Mouse (Mus musculus) liver, postnatal 0 days (tissue): ENCODE data around the gene Olfr709-ps1. TPM values are rescaled to one million over a fixed set of nuclear protein-coding genes. Genes with fewer than 3 reads are reported as not detected.
"Not testable (repeated sequence)": the region's sequence is repeated elsewhere in the genome, so short reads cannot be mapped to it uniquely, and the experiment has no call there.

Source experiments
- ATAC-seq: fragments of 200-750 bp; cut with Nextera tagmentation; 2 replicates; pipeline ENCODE4 v1.8.0; 2017; ENCODE audit warnings: mild to moderate bottlenecking, moderate library complexity
- DNase-seq: peaks from one replicate; pipeline ENCODE4 v3.0.0-alpha.2; 2016
- H3K27ac ChIP-seq: fragments of 300-500 bp; sonication (generic); 2 replicates; pipeline ENCODE4 v1.5.1; 2014; ENCODE audit warnings: antibody characterized with exemption, moderate library complexity, mild to moderate bottlenecking, low read depth
- H3K27me3 ChIP-seq: fragments of 300-500 bp; sonication (generic); 2 replicates; pipeline ENCODE4 v1.6.1; 2014; ENCODE audit warnings: low read length, control low read depth, mixed read lengths; ENCODE audit not compliant: insufficient read depth
- H3K36me3 ChIP-seq: fragments of 300-500 bp; sonication (generic); replicated peaks from 2 replicates; pipeline ENCODE4 v1.6.1; 2014; ENCODE audit warnings: mild to moderate bottlenecking, control low read depth, low read length, moderate library complexity, mixed read lengths; ENCODE audit not compliant: insufficient read depth
- H3K4me1 ChIP-seq: fragments of 300-500 bp; sonication (generic); 2 replicates; pipeline ENCODE4 v1.6.1; 2014; ENCODE audit warnings: antibody characterized with exemption, mild to moderate bottlenecking, control low read depth; ENCODE audit not compliant: insufficient read depth
- H3K4me2 ChIP-seq: fragments of 300-500 bp; sonication (generic); 2 replicates; pipeline ENCODE4 v1.6.1; 2014; ENCODE audit warnings: low read depth, mild to moderate bottlenecking, low read length, moderate library complexity, mixed read lengths
- H3K4me3 ChIP-seq: fragments of 300-500 bp; sonication (generic); 2 replicates; pipeline ENCODE4 v1.5.1; 2014; ENCODE audit warnings: low read depth, low read length
- H3K9ac ChIP-seq: fragments of 300-500 bp; sonication (generic); replicated peaks from 2 replicates; pipeline ENCODE4 v1.6.1; 2014; ENCODE audit warnings: mild to moderate bottlenecking, moderate library complexity
- H3K9me3 ChIP-seq: fragments of 300-500 bp; sonication (generic); 2 replicates; pipeline ENCODE4 v1.6.1; 2016; ENCODE audit warnings: mild to moderate bottlenecking, control low read depth, low read length, mixed read lengths
- CTCF ChIP-seq: sonication (generic); IDR thresholded peaks from 2 replicates; pipeline ENCODE4 v1.5.1; 2016; ENCODE audit warnings: antibody characterized with exemption, low read depth
- EP300 ChIP-seq: IDR thresholded peaks from 2 replicates; pipeline ENCODE4 v1.6.1; 2016; ENCODE audit warnings: antibody characterized with exemption, low read depth, mild to moderate bottlenecking
- WGBS: fragments of 180-500 bp; shearing (Covaris S2); extraction: QIAGEN DNeasy Blood & Tissue Kit; methylation state at CpG from one replicate; pipeline ENCODE4 v1.1.7; 2014; ENCODE audit not compliant: insufficient replicate concordance; 5-methylcytosine and 5-hydroxymethylcytosine counted together
- polyA plus RNA-seq: library from polyadenylated mRNA; unstranded; fragments of >200 nt; fragmentation: Nextera tagmentation; extraction: Ambion mirVana; gene quantifications from 2 replicates; pipeline ENCODE4 v1.2.1, GENCODE M21; 2015

Olfr709-ps1 gene
- polyA plus RNA-seq: not detected in 2 replicates

- Histone ChIP-seq H3K4me1 (no peaks in the 10 kb centered on the region), H3K9me3 (no peaks in the 10 kb centered on the region), H3K4me3 (no peak within 1 kb of the TSS), H3K27ac (no peak within 1 kb of the TSS), H3K9ac (no peak within 1 kb of the TSS), H3K36me3 (no peaks in the 10 kb centered on the region), H3K4me2 (no peak within 1 kb of the TSS), H3K27me3 (no peaks in the 10 kb centered on the region)
- TF ChIP-seq EP300: no peak
- no peak for TF ChIP-seq CTCF
- DNase-seq (no peak), ATAC-seq (no peak)
These were observed at the start of gene Olfr709-ps1 for GRCm38 (mm10) chr7:106932119-106932518. Olfr709-ps1 (minus strand) TSS chr7:106932219.

DNA sequence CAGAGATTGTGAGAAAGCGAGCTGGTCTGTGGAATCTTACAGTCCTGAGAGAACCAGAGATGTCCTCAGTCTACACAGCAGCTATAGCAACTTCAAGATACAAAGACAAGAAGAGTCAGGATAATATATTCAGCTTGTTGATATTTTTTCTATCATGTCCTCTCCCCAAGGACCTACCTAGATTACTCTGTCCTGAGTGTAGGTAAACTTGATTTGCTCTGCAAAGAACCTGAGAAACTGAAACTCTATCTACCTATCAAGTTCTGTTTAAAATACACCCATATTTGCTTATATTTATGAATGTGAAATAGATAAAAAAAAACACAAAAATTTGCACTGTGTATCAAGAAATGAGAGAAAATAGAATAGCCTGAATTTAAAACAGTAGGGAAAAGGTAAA is 43.3 kb upstream of the Olfr709-ps1 start, which contains the start of gene Olfr711:
Olfr711 (minus strand) TSS at position 101 of the 400 bp plus-strand sequence.
- no peak for TF ChIP-seq EP300
- no peak for TF ChIP-seq CTCF
- Histone ChIP-seq H3K36me3 (no peaks in the 10 kb centered on the region), H3K27ac (no peak within 1 kb of the TSS), H3K4me2 (no peak within 1 kb of the TSS), H3K27me3 (no peaks in the 10 kb centered on the region), H3K4me3 (no peak within 1 kb of the TSS), H3K9me3 (0 out of 2 replicates have a peak, but pooled peaks cover 2% of the 10 kb centered on the region), H3K4me1 (no peaks in the 10 kb centered on the region), H3K9ac (no peak within 1 kb of the TSS)
- 55% methylated on average over 1 of the region's 1 CpGs for WGBS
- ATAC-seq: no peak
- DNase-seq: no peak

DNA sequence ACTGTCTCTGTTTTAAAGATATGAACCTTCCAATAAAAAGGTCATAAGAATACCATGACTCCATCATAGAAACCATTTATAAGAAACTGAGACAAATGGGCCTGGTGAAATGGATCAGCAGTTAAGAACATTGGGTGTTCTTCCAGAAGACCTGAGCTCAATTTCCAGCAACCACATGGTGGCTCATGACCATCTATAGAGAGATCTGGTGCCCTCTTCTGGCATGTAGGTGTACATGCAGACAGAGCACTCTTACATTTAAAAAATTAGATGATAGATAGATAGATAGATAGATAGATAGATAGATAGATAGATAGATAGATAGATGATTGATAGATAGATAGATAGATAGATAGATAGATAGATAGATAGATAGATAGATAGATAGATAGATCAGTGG is 35.5 kb upstream of the Olfr709-ps1 start:
- H3K27ac ChIP-seq, H3K27me3 ChIP-seq, H3K4me1 ChIP-seq, H3K9me3 ChIP-seq, ATAC-seq, H3K4me3 ChIP-seq, H3K4me2 ChIP-seq, DNase-seq, H3K36me3 ChIP-seq, H3K9ac ChIP-seq: not testable (repeated sequence)
- peak; percentile 48 for TF ChIP-seq CTCF

- no peak for TF ChIP-seq CTCF
- no peak for TF ChIP-seq EP300
- 72% methylated on average over 1 of the region's 1 CpGs for WGBS
- Histone ChIP-seq H3K9ac (no peak within 1 kb of the TSS), H3K4me3 (no peak within 1 kb of the TSS), H3K27ac (no peak within 1 kb of the TSS), H3K4me1 (no peaks in the 10 kb centered on the region), H3K4me2 (no peak within 1 kb of the TSS), H3K36me3 (no peaks in the 10 kb centered on the region), H3K9me3 (no peaks in the 10 kb centered on the region), H3K27me3 (no peaks in the 10 kb centered on the region)
- DNase-seq (no peak), ATAC-seq (no peak)
These were observed 31.8 kb upstream of the Olfr709-ps1 start, which contains the start of gene Olfr6 for GRCm38 (mm10) chr7:106963837-106964236. Olfr6 (minus strand) TSS chr7:106963937.

DNA sequence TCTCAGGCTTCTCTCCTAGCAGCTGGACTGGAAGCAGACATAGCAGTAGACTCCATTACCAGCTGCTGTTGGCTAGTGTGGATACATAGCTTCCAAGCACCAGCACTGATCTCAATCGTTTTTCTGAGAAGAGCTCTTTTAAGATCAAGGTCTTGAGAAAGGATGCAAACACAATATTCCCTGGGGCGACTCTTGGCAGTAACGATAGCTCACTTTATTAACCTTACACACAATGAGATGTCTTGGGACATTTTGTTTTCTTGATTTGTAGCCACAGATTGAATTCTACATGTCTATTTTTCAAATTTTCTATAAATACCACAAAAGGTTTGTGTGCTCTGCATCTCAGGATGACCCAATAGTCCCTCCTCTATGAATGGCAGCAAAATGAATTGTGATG is 16.2 kb upstream of the Olfr709-ps1 start, which contains the start of gene Olfr710:
Olfr710 (minus strand) TSS at position 101 of the 400 bp plus-strand sequence.
- H3K9me3 ChIP-seq: no peaks in the 10 kb centered on the region
- no peaks in the 10 kb centered on the region for H3K4me1 ChIP-seq
- H3K4me2 ChIP-seq: no peak within 1 kb of the TSS
- H3K27ac ChIP-seq: no peak within 1 kb of the TSS
- H3K9ac ChIP-seq: no peak within 1 kb of the TSS
- DNase-seq (no peak), ATAC-seq (no peak)
- no peak within 1 kb of the TSS for H3K4me3 ChIP-seq
- 74% methylated on average over 3 of the region's 3 CpGs for WGBS
- TF ChIP-seq EP300 (no peak), CTCF (no peak)
- H3K27me3 ChIP-seq: no peaks in the 10 kb centered on the region
- H3K36me3 ChIP-seq: no peaks in the 10 kb centered on the region

GRCm38 (mm10) chr7:106920961-106921360 is 11.1 kb downstream of the Olfr709-ps1 start:
- H3K9me3 ChIP-seq, H3K27ac ChIP-seq, H3K4me3 ChIP-seq, H3K4me1 ChIP-seq, H3K9ac ChIP-seq, H3K4me2 ChIP-seq, ATAC-seq, DNase-seq, H3K27me3 ChIP-seq, H3K36me3 ChIP-seq: not testable (repeated sequence)
- WGBS: 71% methylated on average over 7 of the region's 7 CpGs

- ATAC-seq (no peak), DNase-seq (no peak)
- Histone ChIP-seq H3K4me3 (no peak within 1 kb of the TSS), H3K9ac (no peak within 1 kb of the TSS), H3K27me3 (no peaks in the 10 kb centered on the region), H3K27ac (no peak within 1 kb of the TSS), H3K4me2 (no peak within 1 kb of the TSS), H3K9me3 (no peaks in the 10 kb centered on the region), H3K36me3 (no peaks in the 10 kb centered on the region), H3K4me1 (no peaks in the 10 kb centered on the region)
- no peak for TF ChIP-seq EP300
- 50% methylated on average over 2 of the region's 2 CpGs for whole genome bisulfite sequencing
These were observed 24.3 kb downstream of the Olfr709-ps1 start, which contains the start of gene Olfr1532-ps1 for GRCm38 (mm10) chr7:106907676-106908075. Olfr1532-ps1 (plus strand) TSS chr7:106908001.

DNA sequence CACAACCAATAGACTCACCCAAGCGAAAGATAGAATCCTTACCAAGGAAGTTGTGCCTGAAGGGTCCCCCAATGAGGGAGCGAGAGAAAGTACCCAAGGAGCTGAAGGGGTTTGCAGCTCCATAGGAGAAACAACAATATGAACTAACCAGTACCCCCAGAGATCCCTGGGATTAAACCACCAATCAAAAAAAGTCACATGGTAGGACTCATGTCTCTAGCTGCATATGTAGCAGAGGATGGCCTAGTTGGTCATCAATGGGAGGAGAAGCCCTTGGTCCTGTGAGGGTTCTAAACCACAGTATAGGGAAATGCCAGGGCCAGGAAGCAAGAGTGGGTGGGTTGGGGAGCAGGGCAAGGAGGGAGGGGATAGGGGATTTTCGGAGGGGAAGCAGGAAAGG is 30.9 kb downstream of the Olfr709-ps1 start, which contains the start of gene Olfr707:
Olfr707 (minus strand) TSS at position 101 of the 400 bp plus-strand sequence.
- DNase-seq, H3K9ac ChIP-seq, H3K4me2 ChIP-seq, H3K4me1 ChIP-seq, H3K36me3 ChIP-seq, H3K4me3 ChIP-seq, ATAC-seq, H3K9me3 ChIP-seq, H3K27ac ChIP-seq, H3K27me3 ChIP-seq: not testable (repeated sequence)
- 77% methylated on average over 3 of the region's 3 CpGs for WGBS
